Mouse (Mus musculus): Measurements from ENCODE around the gene Gdf5.

GRCm38 (mm10) chr2:155902989-155903631 lies 42.1 kb downstream of the Gdf5 start:
- no peak for TF ChIP-seq CTCF (IDR thresholded peaks at IDR 0.05)
- TF ChIP-seq EP300 (IDR thresholded peaks at IDR 0.05) = no peak

Measured in lung, postnatal 0 days (tissue).